Mouse (Mus musculus): ENCODE data around the gene Lrrc66. TPM values are rescaled to one million over a fixed set of nuclear protein-coding genes. Genes with fewer than 3 reads are reported as not detected.

Gene Lrrc66
- 0.67 TPM for polyA plus RNA-seq (2014; fragmentation: Illumina TruSeq; extraction: RNeasy Lipid Tissue Mini Kit (QIAGEN cat#74804); ENCODE audit: low read depth, low replicate concordance)

DNA sequence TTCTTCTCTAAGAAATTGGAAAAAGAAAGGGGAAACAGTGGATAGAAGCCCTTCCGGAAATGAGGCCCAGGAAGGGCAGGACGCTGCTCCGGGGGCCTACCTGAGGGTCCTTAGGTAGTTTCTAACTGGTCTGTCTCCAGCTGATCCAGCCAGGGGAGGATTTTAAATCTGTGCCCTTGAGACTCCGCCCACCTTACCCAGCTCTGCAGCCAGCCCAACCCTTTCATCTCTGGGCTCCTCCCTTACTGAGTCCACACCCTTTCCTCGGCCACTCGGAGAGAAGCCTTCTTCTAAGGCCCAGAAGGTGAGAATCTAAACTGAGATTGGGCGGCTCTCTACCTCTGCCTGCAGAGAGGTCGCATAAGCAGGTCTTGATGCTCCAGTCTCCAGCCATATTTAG, at the start of gene Lrrc66:
Gene Lrrc66 (minus strand): TSS at position 236 of the 400 bp plus-strand sequence.

DNA sequence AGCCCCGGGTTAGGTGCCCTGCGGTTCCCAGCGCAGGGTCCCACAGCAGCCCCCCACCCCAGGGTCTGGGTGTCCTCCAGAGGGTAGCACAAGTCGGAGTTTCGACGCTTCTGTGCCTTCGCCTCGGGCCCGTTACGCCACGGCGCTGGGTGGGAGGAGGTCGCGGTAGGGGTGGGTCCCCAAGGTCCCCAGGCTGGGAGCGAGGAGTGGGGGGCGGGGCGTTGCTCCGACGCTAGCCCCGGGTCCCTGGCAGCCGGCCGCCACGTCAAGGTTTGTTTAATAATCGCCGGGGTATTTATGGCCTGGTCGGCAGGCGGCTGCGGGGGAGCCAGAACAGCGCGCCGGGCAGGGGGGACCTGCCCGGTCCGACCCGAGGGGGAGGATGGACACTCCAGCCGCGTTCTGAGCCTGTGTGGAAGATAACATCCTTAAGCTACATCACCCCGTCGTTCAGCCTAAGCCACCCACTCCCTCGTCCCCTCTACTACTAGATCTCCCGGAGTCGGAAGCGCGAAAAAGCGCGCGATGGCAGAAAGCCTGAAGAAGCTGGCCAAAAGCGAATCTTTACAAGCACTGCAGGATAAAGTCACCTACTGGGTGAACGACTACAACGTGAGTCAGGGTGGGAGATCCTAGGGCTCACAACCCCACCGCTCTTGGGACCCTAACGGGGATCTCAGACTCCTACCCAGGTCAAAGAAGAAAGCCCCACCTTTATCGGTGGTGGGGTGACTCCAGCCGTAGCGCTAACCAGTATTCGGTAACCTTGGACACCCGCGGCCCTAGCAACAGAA, 18.9 kb upstream of the Lrrc66 start, which contains the start of gene Spata18:
Gene Spata18 (plus strand): TSS at position 319 of the 794 bp plus-strand sequence.

GRCm38 (mm10) chr5:73647261-73647900, 15.1 kb upstream of the Lrrc66 start, which contains the start of gene Sgcb:
Gene Sgcb, minus strand, starts transcription at chr5:73647790.

Other genes starting within 250 kb of the Lrrc66 start
- gene Cwh43, start 226.5 kb downstream of the Lrrc66 start, polyA plus RNA-seq (2014; fragmentation: Illumina TruSeq; extraction: RNeasy Lipid Tissue Mini Kit (QIAGEN cat#74804); ENCODE audit: low read depth, low replicate concordance) = 1.1 TPM
- 367 TPM for gene Dcun1d4, start 151.5 kb downstream of the Lrrc66 start, polyA plus RNA-seq (2014; fragmentation: Illumina TruSeq; extraction: RNeasy Lipid Tissue Mini Kit (QIAGEN cat#74804); ENCODE audit: low read depth, low replicate concordance)
- gene Sgcb, start 15.3 kb upstream of the Lrrc66 start, polyA plus RNA-seq (2014; fragmentation: Illumina TruSeq; extraction: RNeasy Lipid Tissue Mini Kit (QIAGEN cat#74804); ENCODE audit: low read depth, low replicate concordance) = 23.0 TPM
- 365 TPM for gene Spata18, start 18.9 kb upstream of the Lrrc66 start, polyA plus RNA-seq (2014; fragmentation: Illumina TruSeq; extraction: RNeasy Lipid Tissue Mini Kit (QIAGEN cat#74804); ENCODE audit: low read depth, low replicate concordance)